Mouse (Mus musculus) left cerebral cortex, postnatal 14 days (tissue): ENCODE measurements at regions not wholly inside any gene's neighbourhood (a gene's known extent, or its start where the extent isn't known, plus 50 kb on each side); places are given as distances from the start of the nearest gene placed in this dataset.

Experiments used
- DNase-seq, 2 experiments: peaks; one replicate each; pipeline ENCODE4 v3.0.0; 2021 to 2022; ENCODE audit warnings: low spot score in 2 of 2, mixed read lengths in 1 of 2
- intact Hi-C: fragments of 180-260 bp; cut with DNase I; formaldehyde crosslinking; loops from one replicate; pipeline ENCODE4 v1.15.1; 2025

- no peak for DNase-seq
- intact Hi-C loops = no loop called here
These were observed 238.5 kb downstream of the Zfp36l1 start for GRCm38 (mm10) chr12:79874333-79874732.

- DNase-seq = no peak
- intact Hi-C loops = no loop called here
These were observed 247.6 kb downstream of the Zfp36l1 start for GRCm38 (mm10) chr12:79865179-79865552.

- no peak for DNase-seq
- intact Hi-C loops = no loop called here
These were observed 248.3 kb downstream of the Zfp36l1 start for GRCm38 (mm10) chr12:79864346-79865178.
